Mouse (Mus musculus) limb, embryonic 10.5 days (tissue): ENCODE measurements around the gene Traf6. TPM values are rescaled to one million over a fixed set of nuclear protein-coding genes. Genes with fewer than 3 reads are reported as not detected.

Source experiments
- DNase-seq: peaks from one replicate; pipeline ENCODE4 v3.0.0-alpha.2; 2017; ENCODE audit warnings: low spot score
- H3K27ac ChIP-seq: fragments of 300-500 bp; sonication (generic); 2 replicates; pipeline ENCODE4 v1.5.1; 2016; ENCODE audit warnings: mild to moderate bottlenecking
- H3K27me3 ChIP-seq: fragments of 300-500 bp; sonication (generic); 2 replicates; pipeline ENCODE4 v1.6.1; 2016; ENCODE audit warnings: low read depth, mild to moderate bottlenecking; ENCODE audit not compliant: poor library complexity, severe bottlenecking
- H3K36me3 ChIP-seq: fragments of 300-500 bp; sonication (generic); 2 replicates; pipeline ENCODE4 v1.6.1; 2016; ENCODE audit warnings: mild to moderate bottlenecking, moderate library complexity
- H3K4me1 ChIP-seq: fragments of 300-500 bp; sonication (generic); 2 replicates; pipeline ENCODE4 v1.6.1; 2016
- H3K4me3 ChIP-seq: fragments of 300-500 bp; sonication (generic); 2 replicates; pipeline ENCODE4 v1.5.1; 2016; ENCODE audit warnings: mild to moderate bottlenecking, moderate library complexity
- H3K9me3 ChIP-seq: fragments of 300-500 bp; sonication (generic); replicated peaks from 2 replicates; pipeline ENCODE4 v1.6.1; 2016; ENCODE audit warnings: mild to moderate bottlenecking
- WGBS: fragments of 180-500 bp; shearing (Covaris S2); methylation state at CpG from one replicate; pipeline ENCODE4 v1.1.7; 2016; 5-methylcytosine and 5-hydroxymethylcytosine counted together
- polyA plus RNA-seq: library from polyadenylated mRNA; unstranded; fragments of >200 nt; fragmentation: Nextera tagmentation; extraction: Ambion mirVana; gene quantifications from 2 replicates; pipeline ENCODE4 v1.2.1, GENCODE M21; 2016

Gene Traf6
- polyA plus RNA-seq = 14.6 and 16.1 TPM in 2 replicates

- Histone ChIP-seq H3K27me3 (no peaks in the 10 kb centered on the region), H3K9me3 (no peaks in the 10 kb centered on the region), H3K4me3 (peak within 1 kb of the TSS; percentile 87), H3K27ac (peak within 1 kb of the TSS; percentile 93), H3K36me3 (peaks cover 15% of the 10 kb centered on the region; the same call in 1 of the 2 replicates), H3K4me1 (peaks cover 11% of the 10 kb centered on the region)
- peak; percentile 91 for DNase-seq
- under 1% methylated on average over 68 of the region's 68 CpGs for WGBS
Measured at GRCm38 (mm10) chr2:101678236-101679021, at the start of gene Traf6. Gene Traf6, plus strand, starts transcription at chr2:101678429.

GRCm38 (mm10) chr2:101638979-101639839 lies 39.0 kb upstream of the Traf6 start:
- Histone ChIP-seq H3K9me3 (no peaks in the 10 kb centered on the region), H3K27me3 (no peaks in the 10 kb centered on the region), H3K4me3 (no peak overlapping the region), H3K36me3 (no peaks in the 10 kb centered on the region), H3K4me1 (peaks cover 12% of the 10 kb centered on the region), H3K27ac (no peak overlapping the region)
- 51% methylated on average over 7 of the region's 7 CpGs for WGBS
- no peak for DNase-seq

GRCm38 (mm10) chr2:101639840-101640350 lies 38.3 kb upstream of the Traf6 start:
- no peak for DNase-seq
- H3K27ac ChIP-seq = no peak overlapping the region
- WGBS = 86% methylated on average over 3 of the region's 3 CpGs

GRCm38 (mm10) chr2:101645841-101646240 lies 32.4 kb upstream of the Traf6 start:
- Histone ChIP-seq H3K9me3 (no peaks in the 10 kb centered on the region), H3K27me3 (no peaks in the 10 kb centered on the region), H3K4me3 (no peak overlapping the region), H3K4me1 (peaks cover 18% of the 10 kb centered on the region), H3K27ac (no peak overlapping the region), H3K36me3 (no peaks in the 10 kb centered on the region)
- WGBS = 96% methylated on average over 1 of the region's 1 CpGs
- no peak for DNase-seq

More at GRCm38 (mm10) chr2:101639840-101640350, 38.3 kb upstream of the Traf6 start:
- peaks cover 12% of the 10 kb centered on the region for H3K4me1 ChIP-seq
- H3K27me3 ChIP-seq = no peaks in the 10 kb centered on the region
- H3K9me3 ChIP-seq = no peaks in the 10 kb centered on the region
- no peaks in the 10 kb centered on the region for H3K36me3 ChIP-seq
- no peak overlapping the region for H3K4me3 ChIP-seq

GRCm38 (mm10) chr2:101648361-101648760 lies 29.9 kb upstream of the Traf6 start:
- Histone ChIP-seq H3K4me1 (peaks cover 29% of the 10 kb centered on the region), H3K27ac (peak overlapping the region; percentile 72), H3K9me3 (no peaks in the 10 kb centered on the region), H3K27me3 (no peaks in the 10 kb centered on the region), H3K36me3 (no peaks in the 10 kb centered on the region), H3K4me3 (no peak overlapping the region)
- 85% methylated on average over 2 of the region's 2 CpGs for WGBS
- DNase-seq = no peak

GRCm38 (mm10) chr2:101649114-101649671 lies 29.0 kb upstream of the Traf6 start, which contains the start of the genes Rag1 and B230118H07Rik:
Gene Rag1, minus strand, starts transcription at chr2:101649501.
Gene B230118H07Rik, minus strand, starts transcription at chr2:101649532.
- no peaks in the 10 kb centered on the region for H3K27me3 ChIP-seq
- no peaks in the 10 kb centered on the region for H3K36me3 ChIP-seq
- peak within 1 kb of the TSS; percentile 72 for H3K27ac ChIP-seq
- H3K9me3 ChIP-seq = no peaks in the 10 kb centered on the region
- peak; percentile 42 for DNase-seq
- H3K4me3 ChIP-seq = peak within 1 kb of the TSS; percentile 8; the same call in 1 of the 2 replicates
- 47% methylated on average over 8 of the region's 8 CpGs for WGBS
- peaks cover 29% of the 10 kb centered on the region for H3K4me1 ChIP-seq

DNA sequence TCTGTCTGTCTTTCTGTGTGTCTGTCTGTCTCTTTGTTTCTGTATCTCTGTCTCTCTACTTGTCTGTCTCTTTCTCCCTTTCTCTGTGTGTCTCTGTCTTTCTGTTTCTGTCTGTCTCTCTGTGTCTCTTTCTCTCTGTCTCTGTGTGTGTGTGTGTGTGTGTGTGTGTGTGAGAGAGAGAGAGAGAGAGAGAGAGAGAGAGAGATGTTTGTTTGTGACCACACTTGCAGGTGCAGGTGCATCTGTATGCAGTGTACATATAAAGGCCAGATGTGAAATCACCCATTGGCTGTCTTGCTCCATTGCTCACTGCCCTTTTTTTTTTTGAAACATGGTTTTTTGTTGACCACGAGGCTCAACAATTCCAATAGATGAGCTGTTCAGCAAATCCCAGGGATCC lies 27.8 kb upstream of the Traf6 start:
- no peak for DNase-seq
- no peak overlapping the region for H3K27ac ChIP-seq
- 73% methylated on average over 1 of the region's 1 CpGs for WGBS

DNA sequence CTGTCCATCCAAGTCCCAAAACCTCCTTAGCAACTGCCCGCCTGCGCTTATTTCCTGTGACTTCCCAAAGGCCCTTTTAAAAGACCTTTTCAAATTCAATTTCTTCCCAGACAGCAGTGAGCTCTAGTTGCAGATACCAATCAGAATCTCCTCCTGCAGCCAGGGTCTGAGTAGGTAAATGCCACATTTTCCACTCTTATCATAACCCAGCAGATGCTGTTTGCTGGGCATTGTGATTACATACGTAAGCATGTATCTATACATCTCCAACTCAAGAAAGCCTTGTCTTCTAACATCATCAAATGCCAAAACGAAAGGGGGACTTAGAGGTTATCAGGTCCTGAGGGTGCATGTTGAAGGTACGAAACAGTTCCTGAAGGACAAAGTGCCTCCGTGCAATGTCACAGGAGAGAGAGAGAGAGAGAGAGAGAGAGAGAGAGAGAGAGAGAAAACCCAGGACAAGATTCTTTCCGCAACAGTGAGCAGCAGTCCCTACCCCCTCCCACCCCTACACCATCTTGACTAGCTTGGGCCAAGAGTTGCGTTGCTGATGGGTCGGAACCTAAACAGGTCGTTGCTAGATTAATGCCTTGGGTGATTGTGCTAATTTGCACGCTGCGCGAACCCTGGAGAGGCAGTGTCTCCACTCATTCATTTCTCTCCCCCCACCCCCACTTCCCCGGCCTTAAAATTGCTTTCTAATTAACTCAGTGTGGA lies 25.9 kb upstream of the Traf6 start:
- no peaks in the 10 kb centered on the region for H3K9me3 ChIP-seq
- H3K36me3 ChIP-seq = no peaks in the 10 kb centered on the region
- 51% methylated on average over 14 of the region's 14 CpGs for WGBS
- no peaks in the 10 kb centered on the region; the same call in 1 of the 2 replicates for H3K27me3 ChIP-seq
- no peak overlapping the region for H3K27ac ChIP-seq
- peaks cover 29% of the 10 kb centered on the region for H3K4me1 ChIP-seq
- no peak for DNase-seq
- H3K4me3 ChIP-seq = peak overlapping the region; percentile 29; the same call in 1 of the 2 replicates

More for the DNA sequence above, 27.8 kb upstream of the Traf6 start:
- Histone ChIP-seq H3K36me3 (no peaks in the 10 kb centered on the region), H3K27me3 (no peaks in the 10 kb centered on the region), H3K4me1 (peaks cover 29% of the 10 kb centered on the region), H3K9me3 (no peaks in the 10 kb centered on the region), H3K4me3 (no peak overlapping the region)

DNA sequence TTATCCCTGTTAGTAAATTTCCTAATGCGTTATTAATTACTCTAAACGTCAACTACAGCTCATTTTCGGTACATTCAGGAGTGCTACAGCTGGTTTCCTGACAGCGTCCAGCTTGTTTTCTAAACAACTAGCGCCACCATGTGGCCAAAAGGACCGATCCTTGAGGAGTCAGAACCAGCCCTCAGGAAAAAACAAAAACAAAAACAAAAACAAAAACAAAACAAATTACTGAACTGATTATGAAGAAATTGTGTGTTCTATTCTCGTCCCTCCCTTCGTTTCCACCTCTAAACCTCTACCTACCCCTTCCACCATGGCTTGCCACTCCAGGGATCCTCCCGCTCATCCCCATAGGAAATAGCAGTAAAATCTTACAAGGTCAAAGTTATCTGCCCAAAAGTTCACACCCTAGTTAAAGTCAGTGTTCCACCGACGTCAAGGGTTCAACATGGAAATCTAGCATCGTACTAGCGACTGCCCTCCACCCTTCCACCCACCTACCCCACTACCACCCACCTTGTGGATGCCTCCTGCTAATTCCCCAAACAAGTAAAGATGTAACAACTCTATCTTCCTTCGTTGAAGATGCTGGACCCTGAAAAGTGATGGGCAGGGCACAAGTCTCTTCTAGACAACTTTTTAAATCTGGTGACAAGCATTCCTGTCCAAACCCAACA lies 25.2 kb upstream of the Traf6 start:
- peaks cover 27% of the 10 kb centered on the region for H3K4me1 ChIP-seq
- WGBS = 21% methylated on average over 14 of the region's 14 CpGs
- no peaks in the 10 kb centered on the region for H3K36me3 ChIP-seq
- peak overlapping the region; percentile 29; the same call in 1 of the 2 replicates for H3K4me3 ChIP-seq
- H3K27me3 ChIP-seq = peaks cover 2% of the 10 kb centered on the region; the same call in 1 of the 2 replicates
- DNase-seq = peak; percentile 77
- no peaks in the 10 kb centered on the region for H3K9me3 ChIP-seq
- H3K27ac ChIP-seq = no peak overlapping the region

GRCm38 (mm10) chr2:101660536-101660935 lies 17.7 kb upstream of the Traf6 start:
- no peak overlapping the region for H3K27ac ChIP-seq
- no peaks in the 10 kb centered on the region for H3K9me3 ChIP-seq
- no peaks in the 10 kb centered on the region; the same call in 1 of the 2 replicates for H3K4me1 ChIP-seq
- WGBS = 78% methylated on average over 2 of the region's 2 CpGs
- no peak overlapping the region for H3K4me3 ChIP-seq
- no peaks in the 10 kb centered on the region for H3K36me3 ChIP-seq
- peaks cover 2% of the 10 kb centered on the region; the same call in 1 of the 2 replicates for H3K27me3 ChIP-seq
- no peak for DNase-seq

GRCm38 (mm10) chr2:101665058-101665702 lies 13.0 kb upstream of the Traf6 start:
- Histone ChIP-seq H3K9me3 (no peaks in the 10 kb centered on the region), H3K4me1 (no peaks in the 10 kb centered on the region; the same call in 1 of the 2 replicates), H3K4me3 (no peak overlapping the region), H3K27ac (peak overlapping the region; percentile 74), H3K27me3 (no peaks in the 10 kb centered on the region; the same call in 1 of the 2 replicates), H3K36me3 (no peaks in the 10 kb centered on the region)
- WGBS = 25% methylated on average over 9 of the region's 9 CpGs
- DNase-seq = peak; percentile 79
